Comparison of ENCODE assay signal across 10 mouse cellular contexts in the genomic region with DNA sequence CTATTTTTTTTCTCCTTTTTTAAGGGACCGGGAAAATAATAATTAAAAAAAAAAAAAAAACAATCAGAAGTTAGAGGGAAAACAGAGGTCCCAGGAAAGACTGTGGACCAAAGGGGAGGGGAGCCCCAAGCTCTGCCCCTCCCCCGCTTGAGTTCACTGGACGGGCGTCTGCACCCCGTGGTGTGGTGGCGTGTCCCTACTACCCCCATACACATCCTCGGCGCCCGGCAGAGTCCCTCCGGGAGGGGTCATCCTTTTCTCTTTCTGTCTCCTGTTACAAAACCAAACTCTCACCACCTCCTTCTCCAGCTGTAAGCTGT. TPM values are rescaled to one million over a fixed set of nuclear protein-coding genes. Genes with fewer than 3 reads are reported as not detected.
DNase-seq lines count a peak whose midpoint lies in the region; ATAC-seq and TF ChIP-seq lines count a peak whose summit lies in the region.
"Had no signal": no experiment of that assay in that cellular context is flagged by ENCODE, and none has a peak within 500 bp of the region (broad histone marks: within the 10 kb centered on the region; RNA-seq: fewer than 3 reads in every experiment).

No protein-coding gene starts in this region.

- DNase-seq in heart, embryonic 10.5 days (ENCODE audit: low spot score): no peak
- no peak for DNase-seq in heart, postnatal 25 days (ENCODE audit: low spot score)
- no peak for DNase-seq in liver, embryonic 11.5 days (ENCODE audit: low spot score)
- DNase-seq in adipocyte (ENCODE audit: low spot score): no peak
- DNase-seq in adrenal gland, postnatal 36 days: no peak
- DNase-seq: heart, postnatal 10 days had no signal

- H3K4me1 ChIP-seq in heart, embryonic 10.5 days: peaks cover 35% of the 10 kb centered on the region
- no peaks in the 10 kb centered on the region for H3K4me1 ChIP-seq in ES-Bruce4 (ENCODE audit: control insufficient read depth, insufficient read depth, low read length)
- peaks cover 33% of the 10 kb centered on the region for H3K4me1 ChIP-seq in forebrain, embryonic 15.5 days
- H3K4me1 ChIP-seq in limb, embryonic 15.5 days: peaks cover 47% of the 10 kb centered on the region
- peaks cover 5% of the 10 kb centered on the region for H3K4me1 ChIP-seq in liver, embryonic 11.5 days (replicated peaks; ENCODE audit: control insufficient read depth, insufficient read depth, low read length)

- H3K27ac ChIP-seq in heart, embryonic 10.5 days: no peak overlapping the region
- no peak overlapping the region for H3K27ac ChIP-seq in ES-Bruce4 (ENCODE audit: insufficient read depth, low read length)
- peak overlapping the region; percentile 100 for H3K27ac ChIP-seq in forebrain, embryonic 15.5 days (replicated peaks)
- no peak overlapping the region for H3K27ac ChIP-seq in limb, embryonic 15.5 days
- no peak overlapping the region for H3K27ac ChIP-seq in liver, embryonic 11.5 days (ENCODE audit: low read depth, low read length)

- H3K9me3 ChIP-seq in heart, embryonic 10.5 days: no peaks in the 10 kb centered on the region
- no peaks in the 10 kb centered on the region for H3K9me3 ChIP-seq in ES-Bruce4 (replicated peaks; ENCODE audit: control insufficient read depth, insufficient read depth, low read length, poor library complexity, severe bottlenecking)
- no peaks in the 10 kb centered on the region for H3K9me3 ChIP-seq in forebrain, embryonic 15.5 days
- H3K9me3 ChIP-seq in limb, embryonic 15.5 days: no peaks in the 10 kb centered on the region
- H3K9me3 ChIP-seq in liver, embryonic 11.5 days (ENCODE audit: control insufficient read depth, low read length): no peaks in the 10 kb centered on the region
- H3K9me3 ChIP-seq: megakaryocyte, embryonic 14.5 days had no signal

- no peak for TF ChIP-seq CTCF in ES-Bruce4 (IDR thresholded peaks at IDR 0.05; ENCODE audit: low read depth, low read length)

- H3K9ac ChIP-seq in ES-Bruce4 (ENCODE audit: low read depth, poor library complexity, severe bottlenecking): no peak overlapping the region
- peak overlapping the region; percentile 99 for H3K9ac ChIP-seq in forebrain, embryonic 15.5 days (replicated peaks)
- no peak overlapping the region for H3K9ac ChIP-seq in limb, embryonic 15.5 days
- H3K9ac ChIP-seq in liver, embryonic 11.5 days (ENCODE audit: low read depth, low read length): no peak overlapping the region

- no peak for TF ChIP-seq POLR2A in ES-Bruce4 (IDR thresholded peaks at IDR 0.05; ENCODE audit: insufficient read depth, low read length)

- peak overlapping the region; percentile 99 for H3K4me2 ChIP-seq in forebrain, embryonic 15.5 days (replicated peaks)
- H3K4me2 ChIP-seq in limb, embryonic 15.5 days: peak overlapping the region; percentile 93
- no peak overlapping the region for H3K4me2 ChIP-seq in liver, embryonic 11.5 days

- TF ChIP-seq EP300 in ES-Bruce4 (IDR thresholded peaks at IDR 0.05; ENCODE audit: insufficient read depth, low read depth, low read length): no peak

- no peak for ATAC-seq in forebrain, embryonic 15.5 days (replicated peaks)
- no peak for ATAC-seq in limb, embryonic 15.5 days (ENCODE audit: insufficient number of reproducible peaks, low FRiP score, low TSS enrichment, low read depth)
- ATAC-seq in liver, embryonic 11.5 days (replicated peaks; ENCODE audit: low FRiP score): no peak

- H3K4me3 ChIP-seq in heart, embryonic 10.5 days: peak overlapping the region; percentile 68
- H3K4me3 ChIP-seq in ES-Bruce4 (ENCODE audit: low read depth, low read length): peak overlapping the region; percentile 13
- peak overlapping the region; percentile 97 for H3K4me3 ChIP-seq in forebrain, embryonic 15.5 days
- H3K4me3 ChIP-seq in limb, embryonic 15.5 days: peak overlapping the region; percentile 49
- H3K4me3 ChIP-seq in liver, embryonic 11.5 days (ENCODE audit: low read depth, low read length): no peak overlapping the region

- under 1% methylated on average over 10 of the region's 10 CpGs for WGBS in heart, embryonic 10.5 days
- under 1% methylated on average over 10 of the region's 10 CpGs for WGBS in forebrain, embryonic 15.5 days
- WGBS in limb, embryonic 15.5 days: 0% methylated on average over 10 of the region's 10 CpGs
- 3% methylated on average over 10 of the region's 10 CpGs for WGBS in liver, embryonic 11.5 days

- intact Hi-C loops in heart, postnatal 25 days (cut with DNase I): no loop called here

- H3K27me3 ChIP-seq in heart, embryonic 10.5 days (ENCODE audit: insufficient read depth, poor library complexity, severe bottlenecking): peaks cover 92% of the 10 kb centered on the region
- H3K27me3 ChIP-seq in ES-Bruce4 (ENCODE audit: control insufficient read depth, insufficient read depth, low read length, poor library complexity, severe bottlenecking): peaks cover 16% of the 10 kb centered on the region; the same call in 1 of the 2 replicates
- H3K27me3 ChIP-seq in forebrain, embryonic 15.5 days: no peaks in the 10 kb centered on the region
- peaks cover 81% of the 10 kb centered on the region for H3K27me3 ChIP-seq in limb, embryonic 15.5 days
- peaks cover 85% of the 10 kb centered on the region for H3K27me3 ChIP-seq in liver, embryonic 11.5 days (replicated peaks; ENCODE audit: control insufficient read depth, insufficient read depth, low read length)

- H3K36me3 ChIP-seq in heart, embryonic 10.5 days: no peaks in the 10 kb centered on the region
- no peaks in the 10 kb centered on the region for H3K36me3 ChIP-seq in ES-Bruce4 (ENCODE audit: control insufficient read depth, insufficient read depth, low read length, poor library complexity, severe bottlenecking)
- no peaks in the 10 kb centered on the region for H3K36me3 ChIP-seq in forebrain, embryonic 15.5 days
- no peaks in the 10 kb centered on the region for H3K36me3 ChIP-seq in limb, embryonic 15.5 days
- H3K36me3 ChIP-seq in liver, embryonic 11.5 days (ENCODE audit: control insufficient read depth, insufficient read depth, low read length): no peaks in the 10 kb centered on the region

RNA-seq across cellular contexts. Expression of gene Pou3f2, which starts 1.6 kb away (rescaled TPM):
- polyA plus RNA-seq in heart, embryonic 10.5 days (2016; fragmentation: Nextera tagmentation; extraction: Ambion mirVana): 0.10 TPM in 2 replicates
- not detected for total RNA-seq in heart, postnatal 25 days (2021)
- 0.10 TPM in 1 of 2 replicates, not detected in the other for polyA plus RNA-seq in ES-Bruce4 (2011; ENCODE audit: insufficient read depth, insufficient read length, low read depth, missing spikeins)
- polyA plus RNA-seq in forebrain, embryonic 15.5 days (2015; fragmentation: Nextera tagmentation; extraction: Ambion mirVana): 45.6 and 52.8 TPM in 2 replicates
- 0.12 and 0.13 TPM in 2 replicates for polyA plus RNA-seq in limb, embryonic 15.5 days (2015; fragmentation: Nextera tagmentation; extraction: Ambion mirVana)
- polyA plus RNA-seq in liver, embryonic 11.5 days (2014; fragmentation: Nextera tagmentation; extraction: Ambion mirVana): 0.06 and 0.08 TPM in 2 replicates
- under 1 TPM; 0.07 to 0.10 TPM for total RNA-seq in adrenal gland, postnatal 36 days (2021)
- total RNA-seq: heart, postnatal 10 days had no signal

Comparison
In these comparisons a context has a peak if more than half of its experiments do, and no peak if none do; other contexts are left out.
1. RNA of gene Pou3f2, which starts 1.6 kb away (polyA plus RNA-seq): 45.6 to 52.8 TPM in forebrain, embryonic 15.5 days; 0.12 to 0.13 TPM in limb, embryonic 15.5 days, 0.10 TPM in ES-Bruce4, 0.10 TPM in heart, embryonic 10.5 days and 0.06 to 0.08 TPM in liver, embryonic 11.5 days; every median in the first group is over 10 times any median in the second.